Mouse (Mus musculus) liver, adult 2 months (tissue): ENCODE results near the gene Hacd4. TPM values are rescaled to one million over a fixed set of nuclear protein-coding genes. Genes with fewer than 3 reads are reported as not detected.

Experiments used
- DNase-seq: peaks from one replicate; pipeline ENCODE4 v3.0.0-alpha.2; 2011; ENCODE audit warnings: low read depth, low spot score; ENCODE audit errors: extremely low read depth
- H3K27ac ChIP-seq: fragments of 200-500 bp; replicated peaks from 2 replicates; pipeline ENCODE4 v1.5.1; 2012; ENCODE audit warnings: low read depth, mild to moderate bottlenecking, control low read depth, inconsistent platforms, low read length; ENCODE audit not compliant: insufficient read depth
- H3K27me3 ChIP-seq: fragments of 200-500 bp; 2 replicates; pipeline ENCODE4 v1.6.1; 2012; ENCODE audit warnings: mild to moderate bottlenecking, moderate library complexity, low read length, inconsistent platforms; ENCODE audit not compliant: control insufficient read depth, insufficient read depth
- H3K36me3 ChIP-seq: fragments of 200-500 bp; 2 replicates; pipeline ENCODE4 v1.6.1; 2012; ENCODE audit warnings: low read length, inconsistent platforms; ENCODE audit not compliant: control insufficient read depth, insufficient read depth
- H3K4me1 ChIP-seq: fragments of 200-500 bp; 2 replicates; pipeline ENCODE4 v1.6.1; 2011; ENCODE audit warnings: low read length; ENCODE audit not compliant: control insufficient read depth, insufficient read depth
- H3K4me3 ChIP-seq: fragments of 200-500 bp; 2 replicates; pipeline ENCODE4 v1.5.1; 2011; ENCODE audit warnings: low read depth, mild to moderate bottlenecking, control low read depth, low read length, moderate library complexity; ENCODE audit not compliant: insufficient read depth
- H3K79me2 ChIP-seq: fragments of 200-500 bp; 2 replicates; pipeline ENCODE4 v1.6.1; 2012; ENCODE audit warnings: inconsistent platforms, mild to moderate bottlenecking, low read length, moderate library complexity; ENCODE audit not compliant: control insufficient read depth, insufficient read depth
- H3K9ac ChIP-seq: fragments of 200-500 bp; 2 replicates; pipeline ENCODE4 v1.6.1; 2012; ENCODE audit warnings: low read depth, mild to moderate bottlenecking, control low read depth, inconsistent platforms, low read length
- CTCF ChIP-seq: fragments of 200-500 bp; IDR thresholded peaks from 2 replicates; pipeline ENCODE4 v1.5.1; 2011; ENCODE audit warnings: low read depth, low read length, control low read depth
- POLR2A ChIP-seq: fragments of 200-500 bp; IDR thresholded peaks from 2 replicates; pipeline ENCODE4 v1.6.1; 2011; ENCODE audit warnings: low read length, control low read depth; ENCODE audit not compliant: insufficient read depth; ENCODE audit errors: extremely low read depth
- WGBS: fragments of 180-500 bp; shearing (Covaris S2); methylation state at CpG from one replicate; pipeline ENCODE4 v1.1.7; 2018; 5-methylcytosine and 5-hydroxymethylcytosine counted together
- polyA plus RNA-seq: library from polyadenylated mRNA; depleted of rRNA; stranded (reverse); fragments of >200 nt; gene quantifications from 2 replicates; pipeline ENCODE4 v1.2.3, GENCODE M21; 2012
- total RNA-seq: library from RNA; depleted of rRNA; stranded (reverse); fragments of >200 nt; gene quantifications from 2 replicates; pipeline ENCODE4 v1.2.3, GENCODE M21; 2014

Hacd4 gene
- total and polyA plus RNA-seq, 2 experiments: 0.27 to 1.8 TPM

DNA sequence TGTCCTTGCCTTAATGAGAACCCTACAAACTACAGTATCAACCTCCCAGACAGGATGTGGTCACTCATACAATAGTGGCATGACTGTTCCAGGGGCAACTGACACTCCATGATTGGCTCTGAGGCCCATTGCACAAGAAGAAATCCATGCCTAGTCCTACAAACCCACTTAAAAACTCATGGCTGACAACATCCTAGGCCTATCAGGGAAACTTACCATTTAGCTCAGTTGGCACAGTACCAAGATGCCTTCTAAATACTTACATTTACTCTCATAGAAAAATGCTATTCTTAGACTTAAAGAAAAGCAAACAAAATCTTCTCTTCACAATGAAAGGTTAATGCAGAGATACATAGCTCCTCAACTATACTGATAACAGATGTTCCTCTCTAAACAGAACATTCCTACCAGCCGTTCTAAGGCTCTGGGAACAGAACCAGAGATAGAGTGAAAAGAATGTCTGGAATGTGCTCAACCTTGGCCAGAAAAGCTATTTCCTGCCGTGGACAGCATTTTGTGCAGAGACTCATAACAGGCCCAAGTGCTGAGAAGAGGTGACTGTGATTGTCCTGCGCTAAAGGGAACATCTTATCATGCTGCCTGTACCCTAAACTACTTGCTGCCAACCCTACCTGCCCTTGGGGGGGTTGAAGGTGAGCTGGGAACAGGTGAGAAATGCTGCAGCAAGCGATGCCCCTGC, 37.9 kb upstream of the Hacd4 start:
- Histone ChIP-seq H3K4me3 (no peak overlapping the region), H3K27me3 (no peaks in the 10 kb centered on the region), H3K79me2 (no peaks in the 10 kb centered on the region), H3K27ac (no peak overlapping the region), H3K4me1 (no peaks in the 10 kb centered on the region; the same call in 1 of the 2 replicates), H3K36me3 (no peaks in the 10 kb centered on the region), H3K9ac (no peak overlapping the region)
- peak; percentile 23 for DNase-seq
- TF ChIP-seq CTCF (no peak), POLR2A (no peak)
- WGBS: 45% methylated on average over 4 of the region's 4 CpGs

DNA sequence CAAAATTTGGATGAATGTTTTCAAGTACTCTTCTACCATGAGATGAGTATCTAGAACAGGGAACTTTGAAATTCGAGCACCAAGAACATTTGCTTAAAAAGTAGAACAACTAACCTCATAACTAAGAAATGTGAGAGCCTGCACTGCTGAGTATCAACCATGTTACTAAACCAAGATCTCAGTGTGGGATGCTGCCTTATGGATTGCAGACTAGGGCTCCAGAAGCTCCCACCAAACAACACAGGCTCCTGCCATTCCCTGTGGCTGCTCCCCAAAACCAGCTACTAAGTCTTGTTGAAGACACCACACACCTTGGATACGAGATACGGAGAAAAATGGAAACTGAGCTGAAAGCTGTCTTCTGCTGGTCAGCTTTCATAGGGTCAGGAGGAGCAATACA, 37.4 kb upstream of the Hacd4 start:
- Histone ChIP-seq H3K4me3 (no peak overlapping the region), H3K36me3 (no peaks in the 10 kb centered on the region), H3K9ac (no peak overlapping the region), H3K27me3 (no peaks in the 10 kb centered on the region), H3K4me1 (no peaks in the 10 kb centered on the region; the same call in 1 of the 2 replicates), H3K79me2 (no peaks in the 10 kb centered on the region), H3K27ac (no peak overlapping the region)
- WGBS: 86% methylated on average over 3 of the region's 3 CpGs
- no peak for DNase-seq
- TF ChIP-seq CTCF (no peak), POLR2A (no peak)

DNA sequence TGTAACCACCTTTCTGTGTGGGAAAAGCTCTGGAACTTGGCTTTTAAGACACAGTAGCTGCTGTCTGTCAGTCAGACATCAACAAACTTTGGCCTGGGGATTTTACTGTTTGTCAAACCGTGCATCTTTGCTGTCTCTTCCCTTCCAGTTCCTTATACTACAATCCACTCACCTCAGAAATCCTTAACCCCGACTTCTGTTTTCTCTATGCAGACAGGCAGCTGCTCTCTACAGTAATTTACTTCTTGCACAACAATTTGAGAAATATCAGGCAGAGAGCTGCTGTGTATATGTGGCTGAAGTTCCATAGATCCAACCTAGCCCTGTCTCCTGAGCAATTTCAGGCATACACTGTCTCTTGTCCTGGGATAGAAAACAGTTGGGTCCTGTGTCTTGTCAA, 32.8 kb upstream of the Hacd4 start:
- 61% methylated on average over 2 of the region's 2 CpGs for WGBS
- no peaks in the 10 kb centered on the region for H3K36me3 ChIP-seq
- no peaks in the 10 kb centered on the region for H3K4me1 ChIP-seq

GRCm38 (mm10) chr4:88464574-88464973, 25.8 kb upstream of the Hacd4 start:
- Histone ChIP-seq H3K9ac (no peak overlapping the region), H3K4me3 (no peak overlapping the region), H3K27ac (no peak overlapping the region), H3K4me1 (no peaks in the 10 kb centered on the region), H3K27me3 (no peaks in the 10 kb centered on the region), H3K79me2 (no peaks in the 10 kb centered on the region), H3K36me3 (no peaks in the 10 kb centered on the region)
- TF ChIP-seq POLR2A (no peak), CTCF (no peak)
- 71% methylated on average over 4 of the region's 4 CpGs for WGBS
- no peak for DNase-seq

More for the DNA sequence above, 32.8 kb upstream of the Hacd4 start:
- TF ChIP-seq POLR2A: no peak
- TF ChIP-seq CTCF: no peak
- Histone ChIP-seq H3K79me2 (no peaks in the 10 kb centered on the region), H3K27me3 (no peaks in the 10 kb centered on the region), H3K9ac (no peak overlapping the region), H3K27ac (no peak overlapping the region), H3K4me3 (no peak overlapping the region)
- DNase-seq: no peak

DNA sequence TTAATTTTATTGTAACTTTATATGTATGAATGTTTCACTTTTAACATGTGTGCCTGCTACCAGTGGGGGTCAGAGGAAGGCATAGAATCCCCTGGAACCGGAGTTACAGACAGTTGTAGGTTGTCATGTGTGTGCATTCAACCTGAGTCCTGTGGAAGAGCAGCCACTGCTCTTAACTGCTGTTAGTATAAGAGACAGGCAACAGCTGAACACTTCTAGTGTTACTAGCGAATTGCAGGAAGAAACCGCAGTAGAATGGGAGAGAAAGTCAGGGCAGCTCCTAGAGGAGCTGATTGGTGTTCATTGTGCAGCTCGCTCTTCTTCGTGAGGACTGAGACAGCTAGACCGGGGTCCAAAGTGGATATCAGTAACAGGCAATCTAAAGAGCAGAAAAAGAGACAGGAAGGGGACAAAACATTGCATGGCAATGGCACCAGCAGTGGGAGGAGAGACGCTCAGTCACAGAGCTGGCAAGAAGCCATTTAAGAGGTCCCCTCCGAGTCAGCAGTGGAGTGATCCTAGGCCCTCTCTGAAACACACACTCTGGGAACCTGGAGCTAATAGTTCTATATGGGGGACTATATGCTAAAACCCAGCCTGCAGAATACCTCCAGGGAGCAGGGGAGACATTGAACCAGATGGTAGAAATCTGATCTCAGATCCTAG, 24.4 kb upstream of the Hacd4 start:
- no peak overlapping the region for H3K27ac ChIP-seq
- H3K4me1 ChIP-seq: no peaks in the 10 kb centered on the region
- no peaks in the 10 kb centered on the region for H3K27me3 ChIP-seq
- TF ChIP-seq CTCF: no peak
- TF ChIP-seq POLR2A: no peak
- no peak overlapping the region for H3K4me3 ChIP-seq
- H3K9ac ChIP-seq: no peak overlapping the region
- no peaks in the 10 kb centered on the region for H3K36me3 ChIP-seq
- no peak for DNase-seq
- H3K79me2 ChIP-seq: no peaks in the 10 kb centered on the region
- 72% methylated on average over 8 of the region's 8 CpGs for WGBS

DNA sequence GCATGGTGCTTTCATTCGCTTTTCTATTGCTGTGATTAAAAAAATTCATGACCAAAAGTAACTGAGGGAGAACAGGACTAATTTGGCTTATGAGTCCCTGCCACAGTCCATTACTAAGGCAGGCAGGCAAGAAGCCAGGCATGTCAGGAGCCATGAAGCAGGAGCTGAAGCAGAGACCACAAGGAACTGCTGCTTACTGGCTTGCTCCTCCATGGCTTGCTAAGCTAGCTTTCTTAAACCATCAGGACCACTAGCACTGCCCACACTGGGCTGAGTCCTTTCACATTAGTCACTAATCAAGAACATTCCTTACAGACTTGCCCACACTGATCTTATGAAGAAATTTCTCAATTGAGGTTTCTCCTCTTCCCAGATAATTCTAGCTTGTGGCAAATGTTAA, 23.8 kb upstream of the Hacd4 start:
- DNase-seq: no peak
- no peaks in the 10 kb centered on the region for H3K79me2 ChIP-seq
- no peaks in the 10 kb centered on the region for H3K36me3 ChIP-seq
- 84% methylated on average over 1 of the region's 1 CpGs for WGBS
- no peak overlapping the region for H3K27ac ChIP-seq
- H3K4me1 ChIP-seq: no peaks in the 10 kb centered on the region
- TF ChIP-seq POLR2A (no peak), CTCF (no peak)
- no peak overlapping the region for H3K4me3 ChIP-seq
- H3K9ac ChIP-seq: no peak overlapping the region
- H3K27me3 ChIP-seq: no peaks in the 10 kb centered on the region
